Mouse (Mus musculus) heart, postnatal 25 days (tissue): ENCODE measurements at regions not wholly inside any gene's neighbourhood (a gene's known extent, or its start where the extent isn't known, plus 50 kb on each side); places are given as distances from the start of the nearest gene placed in this dataset.
"Not testable (repeated sequence)": the region's sequence is repeated elsewhere in the genome, so short reads cannot be mapped to it uniquely, and the experiment has no call there.

Source experiments
- DNase-seq: peaks from one replicate; pipeline ENCODE4 v3.0.0; 2022; ENCODE audit warnings: low spot score
- intact Hi-C: fragments of 180-260 bp; cut with DNase I; formaldehyde crosslinking; loops from one replicate; pipeline ENCODE4 v1.15.1; 2025

- DNase-seq, intact Hi-C loops: not testable (repeated sequence)
Observed at GRCm38 (mm10) chr14:53303179-53303578, 807.6 kb upstream of the Olfr1507 start.

GRCm38 (mm10) chr14:53302491-53302829, 806.9 kb upstream of the Olfr1507 start:
- intact Hi-C loops, DNase-seq: not testable (repeated sequence)

GRCm38 (mm10) chr14:53301722-53302490, 806.4 kb upstream of the Olfr1507 start:
- DNase-seq, intact Hi-C loops: not testable (repeated sequence)

- DNase-seq, intact Hi-C loops: not testable (repeated sequence)
Observed at GRCm38 (mm10) chr14:53301110-53301509, 805.6 kb upstream of the Olfr1507 start.

- intact Hi-C loops, DNase-seq: not testable (repeated sequence)
Observed at GRCm38 (mm10) chr14:53299735-53300134, 804.2 kb upstream of the Olfr1507 start.

GRCm38 (mm10) chr14:53283350-53284141, 788.0 kb upstream of the Olfr1507 start:
- intact Hi-C loops, DNase-seq: not testable (repeated sequence)

- DNase-seq, intact Hi-C loops: not testable (repeated sequence)
Observed at GRCm38 (mm10) chr14:53273218-53273617, 777.7 kb upstream of the Olfr1507 start.

GRCm38 (mm10) chr14:53267693-53268092, 772.1 kb upstream of the Olfr1507 start:
- DNase-seq, intact Hi-C loops: not testable (repeated sequence)

GRCm38 (mm10) chr14:53255962-53256361, 760.4 kb upstream of the Olfr1507 start:
- intact Hi-C loops, DNase-seq: not testable (repeated sequence)

- intact Hi-C loops, DNase-seq: not testable (repeated sequence)
Observed at GRCm38 (mm10) chr14:53253470-53253869, 757.9 kb upstream of the Olfr1507 start.

- DNase-seq, intact Hi-C loops: not testable (repeated sequence)
Observed at GRCm38 (mm10) chr14:53231142-53231541, 735.6 kb upstream of the Olfr1507 start.

- DNase-seq, intact Hi-C loops: not testable (repeated sequence)
Observed at GRCm38 (mm10) chr14:53224789-53225188, 729.2 kb upstream of the Olfr1507 start.

GRCm38 (mm10) chr14:53210554-53210953, 715.0 kb upstream of the Olfr1507 start:
- intact Hi-C loops, DNase-seq: not testable (repeated sequence)

- intact Hi-C loops, DNase-seq: not testable (repeated sequence)
Observed at GRCm38 (mm10) chr14:53209258-53209657, 713.7 kb upstream of the Olfr1507 start.

- intact Hi-C loops, DNase-seq: not testable (repeated sequence)
Observed at GRCm38 (mm10) chr14:53190931-53191330, 695.4 kb upstream of the Olfr1507 start.

- DNase-seq, intact Hi-C loops: not testable (repeated sequence)
Observed at GRCm38 (mm10) chr14:53174099-53174498, 678.5 kb upstream of the Olfr1507 start.

GRCm38 (mm10) chr14:53166327-53166726, 670.8 kb upstream of the Olfr1507 start:
- intact Hi-C loops, DNase-seq: not testable (repeated sequence)

- intact Hi-C loops, DNase-seq: not testable (repeated sequence)
Observed at GRCm38 (mm10) chr14:53159012-53159411, 663.5 kb upstream of the Olfr1507 start.

GRCm38 (mm10) chr14:53134783-53135182, 639.2 kb upstream of the Olfr1507 start:
- intact Hi-C loops, DNase-seq: not testable (repeated sequence)

GRCm38 (mm10) chr14:53132390-53132789, 636.8 kb upstream of the Olfr1507 start:
- DNase-seq, intact Hi-C loops: not testable (repeated sequence)

- DNase-seq, intact Hi-C loops: not testable (repeated sequence)
Observed at GRCm38 (mm10) chr14:53121704-53122103, 626.2 kb upstream of the Olfr1507 start.
